ENCODE assay signal across 27 mouse cellular contexts in the genomic region with DNA sequence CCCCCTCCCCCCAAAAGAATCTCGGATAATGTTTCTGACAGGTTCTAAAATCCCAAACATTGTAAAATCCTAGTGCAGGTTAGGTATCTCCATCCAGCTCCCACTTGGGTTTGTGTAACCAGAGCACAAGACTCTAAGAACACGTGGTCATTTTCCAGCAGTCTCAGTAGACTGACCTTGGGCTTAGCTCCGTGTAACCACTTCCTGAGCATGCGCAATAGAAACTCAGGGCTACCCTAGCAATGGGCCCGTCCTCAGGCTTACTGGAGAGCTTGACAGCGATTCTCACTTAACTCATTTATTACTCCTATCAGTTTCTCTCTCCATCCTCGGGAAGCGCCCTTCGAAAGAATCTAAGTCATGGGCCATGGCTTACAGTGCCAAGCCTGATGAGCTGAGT.
"Had no signal": no experiment of that assay in that cellular context is flagged by ENCODE, and none has a peak within 500 bp of the region (broad histone marks: within the 10 kb centered on the region; RNA-seq: fewer than 3 reads in every experiment).

No protein-coding gene starts in this region.

- DNase-seq: gastrocnemius, postnatal 14 days; gastrocnemius, postnatal 36 days; heart, adult 18-20 months; heart, postnatal 10 days; heart, postnatal 4 days; kidney, adult 18-20 months; kidney, adult 8-10 months; kidney, postnatal 10 days; kidney, postnatal 25 days; kidney, postnatal 4 days; liver; liver, embryonic 13.5 days; liver, postnatal 0 days had no signal

- ATAC-seq: hindbrain, embryonic 16.5 days; inflammation-experienced regulatory T-cells, adult 6 months; intestine, embryonic 15.5 days; intestine, postnatal 0 days; liver, postnatal 0 days had no signal

- H3K27ac ChIP-seq: hindbrain, embryonic 10.5 days; hindbrain, embryonic 14.5 days; intestine, embryonic 15.5 days; layer of hippocampus, adult 2 months; left cerebral cortex, adult 2 months; limb, embryonic 10.5 days; limb, embryonic 12.5 days; liver, embryonic 13.5 days; liver, embryonic 15.5 days had no signal

- H3K4me3 ChIP-seq: heart, embryonic 10.5 days; heart, embryonic 12.5 days; hindbrain, embryonic 10.5 days; intestine, embryonic 15.5 days; layer of hippocampus, adult 2 months; left cerebral cortex, adult 2 months; limb, embryonic 10.5 days; limb, embryonic 12.5 days; liver, embryonic 13.5 days; liver, embryonic 15.5 days had no signal

- H3K4me1 ChIP-seq: hindbrain, embryonic 10.5 days; intestine, embryonic 15.5 days; limb, embryonic 10.5 days; limb, embryonic 12.5 days; liver, embryonic 13.5 days; liver, embryonic 15.5 days had no signal

- H3K27me3 ChIP-seq: heart, embryonic 12.5 days; intestine, embryonic 15.5 days; limb, embryonic 12.5 days; liver, embryonic 13.5 days; liver, embryonic 15.5 days had no signal

- H3K9me3 ChIP-seq: heart, embryonic 10.5 days; heart, embryonic 12.5 days; hindbrain, embryonic 10.5 days; intestine, embryonic 15.5 days; limb, embryonic 10.5 days; limb, embryonic 12.5 days; liver, embryonic 13.5 days; liver, embryonic 15.5 days had no signal

- H3K9ac ChIP-seq: heart, embryonic 12.5 days; hindbrain, embryonic 14.5 days; intestine, embryonic 15.5 days; limb, embryonic 12.5 days; liver, embryonic 13.5 days; liver, embryonic 15.5 days; liver, postnatal 0 days had no signal

- H3K4me2 ChIP-seq: heart, embryonic 12.5 days; hindbrain, embryonic 14.5 days; intestine, embryonic 15.5 days; limb, embryonic 12.5 days; liver, embryonic 11.5 days; liver, embryonic 13.5 days; liver, embryonic 15.5 days had no signal
